Comparison of ENCODE assay signal across 8 mouse cellular contexts in the genomic region with DNA sequence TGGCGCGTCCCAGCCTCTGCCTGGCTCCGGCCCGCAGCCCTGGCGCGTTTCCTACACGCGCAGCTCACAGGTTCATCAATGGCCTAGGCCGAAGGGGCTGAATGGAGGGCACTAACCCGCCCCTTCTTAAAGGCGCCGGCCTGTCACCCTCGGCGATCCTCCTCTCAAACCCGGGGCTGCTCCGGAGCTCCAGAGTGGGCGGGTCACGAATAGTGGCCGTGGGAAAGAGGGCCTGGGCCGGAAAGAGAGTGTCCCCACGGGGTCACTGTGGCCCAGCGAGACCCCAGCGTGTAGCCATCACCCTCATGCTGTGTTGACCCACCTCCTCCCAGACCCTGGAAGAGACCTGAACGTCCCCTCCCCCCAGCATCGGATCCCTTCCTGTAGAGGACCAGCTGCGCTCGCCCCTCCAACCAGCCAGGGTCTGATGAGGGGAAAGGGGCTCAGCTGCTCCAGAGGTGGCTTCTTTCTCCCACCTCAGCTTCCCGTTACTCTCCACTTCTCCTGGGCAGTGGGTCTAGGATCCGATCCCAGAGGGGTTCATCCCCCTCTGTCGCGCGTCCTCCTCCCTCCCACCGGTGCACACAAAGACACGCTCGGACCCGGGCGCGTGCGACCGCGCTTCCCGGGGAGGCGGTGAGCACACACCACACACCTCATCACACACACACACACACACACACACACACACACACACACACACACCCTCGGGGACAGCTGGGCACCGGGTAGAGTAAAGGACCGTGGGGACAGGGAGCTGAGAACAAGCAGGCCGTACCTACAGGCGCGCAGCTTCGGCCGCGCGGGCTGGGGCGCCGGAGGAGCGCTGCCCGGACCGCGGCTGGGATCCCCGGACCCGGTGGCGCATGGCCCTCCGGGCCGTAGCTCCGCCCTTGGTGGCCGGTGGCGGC. TPM values are rescaled to one million over a fixed set of nuclear protein-coding genes. Genes with fewer than 3 reads are reported as not detected.
DNase-seq lines count a peak whose midpoint lies in the region; ATAC-seq and TF ChIP-seq lines count a peak whose summit lies in the region.

No protein-coding gene starts in this region.

- intact Hi-C loops in gastrocnemius, adult 2 months (cut with DNase I): no loop called here

- ATAC-seq in heart, embryonic 13.5 days (ENCODE audit: extremely low read depth, insufficient number of reproducible peaks, low FRiP score, low TSS enrichment): 0 out of 2 replicates have a peak, but pooled peaks have one; percentile 9
- peak; percentile 55 for ATAC-seq in midbrain, embryonic 14.5 days (ENCODE audit: low FRiP score, low TSS enrichment)

- peaks cover 46% of the 10 kb centered on the region for H3K27me3 ChIP-seq in heart, embryonic 13.5 days (replicated peaks)
- no peaks in the 10 kb centered on the region for H3K27me3 ChIP-seq in midbrain, embryonic 14.5 days (ENCODE audit: control insufficient read depth, insufficient read depth, low read length)

- H3K36me3 ChIP-seq in heart, embryonic 13.5 days: peaks cover 4% of the 10 kb centered on the region; the same call in 1 of the 2 replicates
- no peaks in the 10 kb centered on the region for H3K36me3 ChIP-seq in midbrain, embryonic 14.5 days (ENCODE audit: control insufficient read depth, insufficient read depth, low read length)

- peak overlapping the region; percentile 89 for H3K4me3 ChIP-seq in gastrocnemius, adult 2 months
- H3K4me3 ChIP-seq in heart, embryonic 13.5 days: peak overlapping the region; percentile 79
- H3K4me3 ChIP-seq in midbrain, embryonic 14.5 days (replicated peaks; ENCODE audit: low read depth, low read length): peak overlapping the region; percentile 82

- TF ChIP-seq CTCF in gastrocnemius, adult 2 months (IDR thresholded peaks at IDR 0.05): no peak

- peaks cover 15% of the 10 kb centered on the region for H3K4me1 ChIP-seq in heart, embryonic 13.5 days
- H3K4me1 ChIP-seq in midbrain, embryonic 14.5 days (ENCODE audit: control insufficient read depth, insufficient read depth, low read length): peaks cover 15% of the 10 kb centered on the region

- under 1% methylated on average over 66 of the region's 67 CpGs for WGBS in heart, embryonic 13.5 days
- under 1% methylated on average over 67 of the region's 67 CpGs for WGBS in midbrain, embryonic 14.5 days

- H3K9ac ChIP-seq in heart, embryonic 13.5 days: peak overlapping the region; percentile 86
- peak overlapping the region; percentile 85 for H3K9ac ChIP-seq in midbrain, embryonic 14.5 days (replicated peaks; ENCODE audit: low read length)

- peak overlapping the region; percentile 85 for H3K27ac ChIP-seq in gastrocnemius, adult 2 months
- no peak overlapping the region for H3K27ac ChIP-seq in heart, embryonic 13.5 days (replicated peaks)
- H3K27ac ChIP-seq in midbrain, embryonic 14.5 days (replicated peaks; ENCODE audit: low read depth, low read length): peak overlapping the region; percentile 89

- peak; percentile 47 for DNase-seq in gastrocnemius, adult 2 months
- DNase-seq in gastrocnemius, postnatal 10 days: no peak
- DNase-seq in B cell, adult 2 months: peak; percentile 27 to 30
- DNase-seq in cerebellum, postnatal 10 days: peak; percentile 65 to 72
- peak; percentile 6 to 32 for DNase-seq in left cerebral cortex, adult 8-10 months (ENCODE audit: low spot score in 2 of 2)
- DNase-seq in midbrain, embryonic 14.5 days: peak; percentile 74
- no peak for DNase-seq in c-Kit-positive CD71-positive TER-119-positive erythroid progenitor cells, embryonic 14.5 days (ENCODE audit: low spot score)

- H3K9me3 ChIP-seq in heart, embryonic 13.5 days: no peaks in the 10 kb centered on the region
- no peaks in the 10 kb centered on the region for H3K9me3 ChIP-seq in midbrain, embryonic 14.5 days (ENCODE audit: control insufficient read depth, low read length)

- peak overlapping the region; percentile 98 for H3K4me2 ChIP-seq in heart, embryonic 13.5 days
- H3K4me2 ChIP-seq in midbrain, embryonic 14.5 days (ENCODE audit: low read length): peak overlapping the region; percentile 78

RNA-seq across cellular contexts. Expression of gene Sh2b2, which starts 2.2 kb away (rescaled TPM):
- total RNA-seq in gastrocnemius, adult 2 months (2021): 1 to 10 TPM; 2.4 to 3.0 TPM
- total RNA-seq in gastrocnemius, postnatal 10 days (2021): 10 to 100 TPM; 10.3 to 11.5 TPM
- polyA plus RNA-seq in heart, embryonic 13.5 days (2015; fragmentation: Nextera tagmentation; extraction: Ambion mirVana): 1.5 and 1.7 TPM in 2 replicates
- 1 to 10 TPM; 5.3 to 7.5 (median 6.7) TPM for total RNA-seq in left cerebral cortex, adult 8-10 months (2022)
- 23.9 and 30.8 TPM in 2 replicates for polyA plus RNA-seq in midbrain, embryonic 14.5 days (2014; fragmentation: Nextera tagmentation; extraction: Ambion mirVana)

RNA-seq across cellular contexts. Expression of gene Prkrip1, which starts 45.3 kb away (rescaled TPM):
- total RNA-seq in gastrocnemius, adult 2 months (2021): 10 to 100 TPM; 20.3 to 23.6 TPM
- total RNA-seq in gastrocnemius, postnatal 10 days (2021): 10 to 100 TPM; 26.9 to 28.2 TPM
- polyA plus RNA-seq in heart, embryonic 13.5 days (2015; fragmentation: Nextera tagmentation; extraction: Ambion mirVana): 35.1 and 43.4 TPM in 2 replicates
- 10 to 100 TPM; 25.2 to 36.0 (median 26.9) TPM for total RNA-seq in left cerebral cortex, adult 8-10 months (2022)
- polyA plus RNA-seq in midbrain, embryonic 14.5 days (2014; fragmentation: Nextera tagmentation; extraction: Ambion mirVana): 60.8 and 67.1 TPM in 2 replicates

Comparison
In these comparisons a context has a peak if more than half of its experiments do, and no peak if none do; other contexts are left out.
1. DNase-seq: peak in gastrocnemius, adult 2 months (single experiment), B cell, adult 2 months (2 of 2), cerebellum, postnatal 10 days (2 of 2), left cerebral cortex, adult 8-10 months (2 of 2) and midbrain, embryonic 14.5 days (single experiment); none in gastrocnemius, postnatal 10 days (single experiment) and c-Kit-positive CD71-positive TER-119-positive erythroid progenitor cells, embryonic 14.5 days (single experiment).
2. Peak in every context shown above with its lines, with median percentiles within 50 percentile points of each other: H3K4me3 ChIP-seq.